Mouse (Mus musculus) effector memory CD4-positive, alpha-beta T cell, adult 5 months (primary cell): ENCODE data around the gene Vmn1r64. TPM values are rescaled to one million over a fixed set of nuclear protein-coding genes. Genes with fewer than 3 reads are reported as not detected.

Experiments
- polyA plus RNA-seq: library from polyadenylated mRNA; unstranded; fragments of 100-300 nt; shearing (Covaris generic); gene quantifications from one replicate; pipeline ENCODE4 v1.2.1, GENCODE M21; 2017

Gene Vmn1r64
- polyA plus RNA-seq: not detected

GRCm38 (mm10) chr7:5884442-5884841 lies at the start of gene Vmn1r64:
Gene Vmn1r64, minus strand, starts transcription at chr7:5884542.

Other genes starting within 250 kb of the Vmn1r64 start
- gene Vmn1r62, start 210.9 kb downstream of the Vmn1r64 start, polyA plus RNA-seq: 0.20 TPM
- gene Vmn1r63, start 79.1 kb downstream of the Vmn1r64 start, polyA plus RNA-seq: not detected
- not detected for gene Vmn1r65, start 126.5 kb upstream of the Vmn1r64 start, polyA plus RNA-seq
- not detected for gene Nlrp4c, start 160.6 kb upstream of the Vmn1r64 start, polyA plus RNA-seq